Mouse (Mus musculus) olfactory bulb, adult 2 months (tissue): ENCODE measurements around the gene Ece1.

Experiments used
- CTCF ChIP-seq: fragments of 200-500 bp; IDR thresholded peaks from 2 replicates; pipeline ENCODE4 v1.5.1; 2012; ENCODE audit warnings: low read depth, mild to moderate bottlenecking, low read length, moderate library complexity; ENCODE audit not compliant: insufficient read depth
- POLR2A ChIP-seq: fragments of 200-500 bp; IDR thresholded peaks from 2 replicates; pipeline ENCODE4 v1.6.1; 2012; ENCODE audit warnings: mild to moderate bottlenecking, low read depth, low read length, moderate library complexity; ENCODE audit not compliant: insufficient read depth

DNA sequence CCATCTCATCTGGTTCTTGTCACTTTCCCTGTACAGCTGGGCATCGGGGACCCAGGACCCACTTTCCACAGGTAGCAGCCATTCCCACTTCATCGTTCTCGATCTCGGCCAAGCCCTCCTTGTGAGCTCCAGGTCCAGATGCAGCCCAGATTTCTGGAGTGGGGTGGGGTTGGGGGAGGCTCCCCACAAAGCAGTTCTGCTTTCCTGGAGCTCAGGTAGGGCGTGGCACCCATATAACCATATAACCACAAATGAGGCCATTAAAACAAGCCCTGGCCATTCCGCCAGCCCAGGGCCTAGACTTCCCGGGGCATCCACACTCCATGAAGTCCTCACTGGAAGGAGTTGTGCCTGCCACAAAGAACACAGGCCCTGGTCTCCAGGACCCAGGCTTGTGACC is 46.5 kb downstream of the Ece1 start:
- TF ChIP-seq CTCF (no peak), POLR2A (no peak)
